Mouse (Mus musculus) heart, postnatal 0 days (tissue): ENCODE results near the gene Atxn3.

Experiments used
- CTCF ChIP-seq: IDR thresholded peaks from 2 replicates; pipeline ENCODE4 v1.5.1; 2016; ENCODE audit warnings: antibody characterized with exemption, control low read depth, low read depth
- EP300 ChIP-seq: IDR thresholded peaks from 2 replicates; pipeline ENCODE4 v1.6.1; 2016; ENCODE audit warnings: antibody characterized with exemption, low read depth

GRCm38 (mm10) chr12:101994576-101995467 is 36.8 kb upstream of the Atxn3 start:
- TF ChIP-seq CTCF (no peak), EP300 (no peak)
